In the genomic region with DNA sequence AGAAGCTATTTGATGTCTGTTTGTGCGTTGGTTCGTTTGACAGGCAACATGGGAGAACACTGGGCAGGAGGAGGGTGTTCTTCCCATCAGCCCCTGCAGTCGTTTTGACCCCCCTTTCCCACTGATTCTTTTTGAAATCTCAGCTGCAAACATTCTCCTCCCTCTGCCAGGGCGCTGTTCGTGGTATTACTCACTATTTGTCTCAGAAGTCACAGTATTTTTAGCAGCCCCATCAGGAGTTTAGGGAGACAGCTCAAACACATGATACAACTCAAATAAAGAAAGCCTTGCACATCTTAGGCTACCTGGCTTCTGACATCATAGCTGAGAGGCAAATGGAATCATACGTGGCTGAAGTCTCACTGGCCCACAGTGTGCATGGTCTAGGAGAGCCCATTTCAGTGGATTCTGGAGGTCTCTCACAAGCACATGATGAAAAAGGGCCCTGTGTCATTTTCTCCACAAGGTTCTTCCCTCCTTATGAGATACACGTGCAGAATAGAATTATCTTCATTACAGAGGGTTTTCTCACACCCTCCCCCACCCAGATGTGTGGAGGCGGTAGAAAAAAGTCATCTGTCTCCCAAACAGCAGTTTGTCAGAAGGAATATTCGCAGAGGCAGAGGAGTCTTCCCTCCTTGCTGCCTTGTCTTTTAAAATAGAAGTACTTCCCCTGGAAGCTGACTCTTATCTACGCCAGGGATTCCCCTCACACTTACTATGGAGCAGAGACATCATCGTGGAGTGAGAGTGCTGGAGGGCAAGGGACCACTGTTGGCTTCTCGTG, we compare ENCODE assay signal across 17 mouse cellular contexts. TPM values are rescaled to one million over a fixed set of nuclear protein-coding genes. Genes with fewer than 3 reads are reported as not detected.
DNase-seq lines count a peak whose midpoint lies in the region.
"Had no signal": no experiment of that assay in that cellular context is flagged by ENCODE, and none has a peak within 500 bp of the region (broad histone marks: within the 10 kb centered on the region; RNA-seq: fewer than 3 reads in every experiment).

No protein-coding gene starts in this region.

- DNase-seq in left cerebral cortex, adult 9 months (ENCODE audit: low spot score in 2 of 2), result peak; percentile 22 to 23
- no peak for DNase-seq in left cerebral cortex, postnatal 4 days
- DNase-seq in right cerebral cortex, postnatal 25 days, result peak; percentile 34
- DNase-seq in right cerebral cortex, postnatal 14 days, result no peak
- peak; percentile 22 to 37 for DNase-seq in left cerebral cortex, postnatal 36 days (ENCODE audit: low spot score in 2 of 2)
- no peak for DNase-seq in adrenal gland, postnatal 4 days (ENCODE audit: low spot score in 2 of 2)
- DNase-seq in heart, adult 8-10 months (ENCODE audit: low spot score), result no peak
- DNase-seq: adrenal gland, postnatal 14 days; cerebellum, adult 18-20 months; cerebellum, postnatal 10 days; heart, adult 2 months; heart, postnatal 10 days; kidney, adult 11 months; kidney, postnatal 36 days; liver, postnatal 0 days; midbrain, embryonic 14.5 days; thymus, postnatal 4 days had no signal

- intact Hi-C loops in left cerebral cortex, postnatal 4 days (cut with DNase I), result no loop called here
- intact Hi-C loops in left cerebral cortex, postnatal 36 days (cut with DNase I), result loop anchor here (10.0 kb wide), 2 partner anchors 70 to 170 kb away; a partner anchor contains a TSS

RNA-seq across cellular contexts. Expression of a gene that starts 57.1 kb away (rescaled TPM):
- 1 to 10 TPM; 1.5 to 1.7 TPM for total RNA-seq in left cerebral cortex, postnatal 4 days (2021)
- 1 to 10 TPM; 1.1 to 1.8 TPM for total RNA-seq in left cerebral cortex, postnatal 36 days (2021)
- total RNA-seq in adrenal gland, postnatal 4 days (2021), result 10 to 100 TPM in 1 of 2 experiments, 1 to 10 TPM in 1; 8.9 to 10.7 TPM
- total RNA-seq in heart, adult 8-10 months (2022), result 1 to 10 TPM; 1.5 to 3.3 (median 1.8) TPM

Comparison
In these comparisons a context has a peak if more than half of its experiments do, and no peak if none do; other contexts are left out.
1. DNase-seq: peak in left cerebral cortex, adult 9 months (2 of 2), right cerebral cortex, postnatal 25 days (single experiment) and left cerebral cortex, postnatal 36 days (2 of 2); none in left cerebral cortex, postnatal 4 days (single experiment), right cerebral cortex, postnatal 14 days (single experiment), adrenal gland, postnatal 4 days (0 of 2) and heart, adult 8-10 months (single experiment).